ENCODE assay signal across 9 mouse cellular contexts in genomic region chr2:162999744-163000143, GRCm38 (mm10). TPM values are rescaled to one million over a fixed set of nuclear protein-coding genes. Genes with fewer than 3 reads are reported as not detected.
A peak's percentile ranks its signal among the peaks of the same experiment; 100 is the strongest.
DNase-seq lines count a peak whose midpoint lies in the region; ATAC-seq and TF ChIP-seq lines count a peak whose summit lies in the region.
"Had no signal": no experiment of that assay in that cellular context is flagged by ENCODE, and none has a peak within 500 bp of the region (broad histone marks: within the 10 kb centered on the region; RNA-seq: fewer than 3 reads in every experiment).

No protein-coding gene starts in this region.

- TF ChIP-seq CTCF in liver, embryonic 14.5 days (IDR thresholded peaks at IDR 0.05; ENCODE audit: low read depth): peak; percentile 79

- ATAC-seq in liver, embryonic 14.5 days (ENCODE audit: insufficient read depth): no peak
- no peak for ATAC-seq in activated CD4-positive, CD25-positive, alpha-beta regulatory T cell, adult 4 months

- H3K9ac ChIP-seq in liver, embryonic 14.5 days (replicated peaks): no peak overlapping the region

- peak; percentile 58 for DNase-seq in heart, postnatal 4 days
- DNase-seq in heart, adult 9 months (ENCODE audit: low spot score in 2 of 2): no peak
- DNase-seq in 3134 (ENCODE audit: extremely low read depth, insufficient read length, low spot score): peak; percentile 53
- DNase-seq in CD4-positive helper T cell, adult 2 months (ENCODE audit: low read depth, low spot score): peak; percentile 46
- DNase-seq in c-Kit-positive CD71-positive TER-119-positive erythroid progenitor cells, embryonic 14.5 days (ENCODE audit: low spot score): peak; percentile 35
- DNase-seq in liver, embryonic 14.5 days (ENCODE audit: low read depth in 3 of 3, low spot score in 3 of 3): peak in 1 of 3 experiments; percentile 19
- DNase-seq in thymus, postnatal 4 days: peak; percentile 62

- no peak overlapping the region for H3K4me3 ChIP-seq in liver, embryonic 14.5 days (ENCODE audit: insufficient read depth in 1 of 2, low read depth in 2 of 2, low read length in 2 of 2)

- no peaks in the 10 kb centered on the region for H3K27me3 ChIP-seq in liver, embryonic 14.5 days (ENCODE audit: control insufficient read depth, insufficient read depth, low read length)

- peaks cover 0 to 2% of the 10 kb centered on the region in 2 experiments; a peak in 1 of 4 replicates for H3K4me1 ChIP-seq in liver, embryonic 14.5 days (replicated peaks; ENCODE audit: control insufficient read depth in 2 of 2, insufficient read depth in 2 of 2, low read length in 1 of 2)

- no peaks in the 10 kb centered on the region for H3K36me3 ChIP-seq in liver, embryonic 14.5 days (replicated peaks; ENCODE audit: control insufficient read depth, insufficient read depth, low read depth)

- TF ChIP-seq EP300 in liver, embryonic 14.5 days (IDR thresholded peaks at IDR 0.05; ENCODE audit: low read depth): no peak

- no peaks in the 10 kb centered on the region for H3K9me3 ChIP-seq in liver, embryonic 14.5 days (ENCODE audit: control insufficient read depth, low read length)
- H3K9me3 ChIP-seq: megakaryocyte, embryonic 14.5 days had no signal

- no peak overlapping the region for H3K4me2 ChIP-seq in liver, embryonic 14.5 days (ENCODE audit: low read depth)

- H3K27ac ChIP-seq in liver, embryonic 14.5 days: no peak overlapping the region

- 27% methylated on average over 3 of the region's 3 CpGs for WGBS in liver, embryonic 14.5 days (ENCODE audit: insufficient replicate concordance)

RNA-seq across cellular contexts. Expression of gene Sgk2, which starts 12.6 kb away (rescaled TPM):
- not detected for total RNA-seq in heart, postnatal 4 days (2021)
- polyA plus RNA-seq in liver, embryonic 14.5 days (2012; rRNA removed): 1.9 and 2.1 TPM in 2 replicates
- polyA plus RNA-seq in liver, embryonic 14.5 days (2014; fragmentation: Nextera tagmentation; extraction: Ambion mirVana): 3.6 and 4.0 TPM in 2 replicates
- under 1 TPM in 1 of 2 experiments, not detected in 1; 0.16 TPM for polyA plus RNA-seq in activated CD4-positive, CD25-positive, alpha-beta regulatory T cell, adult 4 months (2017; shearing (Covaris generic))

RNA-seq across cellular contexts. Expression of gene Ift52, which starts 17.4 kb away (rescaled TPM):
- total RNA-seq in heart, postnatal 4 days (2021): 10 to 100 TPM; 27.1 to 29.4 TPM
- 8.1 and 10.9 TPM in 2 replicates for polyA plus RNA-seq in liver, embryonic 14.5 days (2012; rRNA removed)
- 15.6 and 16.3 TPM in 2 replicates for polyA plus RNA-seq in liver, embryonic 14.5 days (2014; fragmentation: Nextera tagmentation; extraction: Ambion mirVana)
- polyA plus RNA-seq in activated CD4-positive, CD25-positive, alpha-beta regulatory T cell, adult 4 months (2017; shearing (Covaris generic)): 10 to 100 TPM; 67.2 to 74.9 TPM

RNA-seq across cellular contexts. Expression of gene Mybl2, which starts 54.7 kb away (rescaled TPM):
- total RNA-seq in heart, postnatal 4 days (2021): 10 to 100 TPM; 13.3 to 14.3 TPM
- polyA plus RNA-seq in liver, embryonic 14.5 days (2012; rRNA removed): 28.7 and 33.7 TPM in 2 replicates
- 30.8 and 33.5 TPM in 2 replicates for polyA plus RNA-seq in liver, embryonic 14.5 days (2014; fragmentation: Nextera tagmentation; extraction: Ambion mirVana)
- polyA plus RNA-seq in activated CD4-positive, CD25-positive, alpha-beta regulatory T cell, adult 4 months (2017; shearing (Covaris generic)): 1 to 10 TPM; 3.2 to 4.7 TPM

RNA-seq across cellular contexts. Expression of gene L3mbtl1, which starts 56.5 kb away (rescaled TPM):
- not detected for total RNA-seq in heart, postnatal 4 days (2021)
- 0.08 and 0.32 TPM in 2 replicates for polyA plus RNA-seq in liver, embryonic 14.5 days (2012; rRNA removed)
- polyA plus RNA-seq in liver, embryonic 14.5 days (2014; fragmentation: Nextera tagmentation; extraction: Ambion mirVana): 0.04 TPM in 1 of 2 replicates, not detected in the other
- under 1 TPM; 0.12 to 0.64 TPM for polyA plus RNA-seq in activated CD4-positive, CD25-positive, alpha-beta regulatory T cell, adult 4 months (2017; shearing (Covaris generic))

Comparison
In these comparisons a context has a peak if more than half of its experiments do, and no peak if none do; other contexts are left out.
1. DNase-seq: peak in heart, postnatal 4 days (single experiment), 3134 (single experiment), CD4-positive helper T cell, adult 2 months (single experiment), c-Kit-positive CD71-positive TER-119-positive erythroid progenitor cells, embryonic 14.5 days (single experiment) and thymus, postnatal 4 days (single experiment); none in heart, adult 9 months (0 of 2).
2. RNA of gene Mybl2, which starts 54.7 kb away (polyA plus RNA-seq): 28.7 to 33.7 TPM in liver, embryonic 14.5 days; 3.2 to 4.7 TPM in activated CD4-positive, CD25-positive, alpha-beta regulatory T cell, adult 4 months; every median in the first group is over 4 times any median in the second.